Mouse (Mus musculus) lung, postnatal 10 days (tissue): ENCODE measurements at regions not wholly inside any gene's neighbourhood (a gene's known extent, or its start where the extent isn't known, plus 50 kb on each side); places are given as distances from the start of the nearest gene placed in this dataset.

ENCODE experiments used
- DNase-seq: peaks from one replicate; pipeline ENCODE4 v3.0.0; 2021

GRCm38 (mm10) chr19:6684921-6685320, 142.1 kb upstream of the Slc22a12 start:
- no peak for DNase-seq

DNA sequence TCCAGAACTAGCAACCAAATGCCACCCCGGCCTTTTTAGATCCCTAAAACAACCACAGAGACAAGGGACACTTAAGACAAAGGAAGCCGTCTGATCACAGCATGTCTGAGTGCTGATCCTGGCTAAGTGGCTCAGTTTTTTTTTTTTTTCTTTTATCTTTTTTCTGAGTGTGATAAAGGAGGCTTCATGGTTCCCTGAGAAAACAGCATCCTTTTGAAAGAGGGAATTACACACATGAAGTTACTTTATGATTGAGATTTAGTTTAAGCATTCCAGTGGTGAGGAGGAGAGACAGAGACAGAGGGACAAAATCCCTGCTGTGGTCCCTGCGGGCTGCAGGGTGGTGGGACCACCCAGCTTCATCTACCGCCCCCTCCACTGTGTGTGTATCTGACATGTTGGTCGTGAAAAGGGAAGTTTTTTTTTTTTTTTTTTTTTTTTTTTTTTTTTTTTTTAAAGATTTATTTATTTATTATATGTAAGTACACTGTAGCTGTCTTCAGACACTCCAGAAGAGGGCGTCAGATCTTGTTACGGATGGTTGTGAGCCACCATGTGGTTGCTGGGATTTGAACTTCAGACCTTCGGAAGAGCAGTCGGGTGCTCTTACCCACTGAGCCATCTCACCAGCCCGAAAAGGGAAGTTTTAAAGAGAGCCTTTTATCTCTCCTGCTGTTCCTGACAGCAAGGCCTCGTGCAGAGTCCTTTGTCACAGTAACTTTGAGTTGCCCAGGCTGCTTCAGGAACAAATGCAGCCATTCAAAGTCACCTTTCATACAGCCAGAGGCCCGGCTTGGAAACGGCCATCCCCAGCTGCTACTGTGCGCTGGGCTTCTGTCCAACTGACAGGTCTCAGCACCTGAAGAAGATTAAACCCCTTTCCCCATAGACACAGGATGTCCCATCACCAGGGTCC, 136.8 kb upstream of the Slc22a12 start:
- DNase-seq: no peak

GRCm38 (mm10) chr19:6677511-6677910, 134.7 kb upstream of the Slc22a12 start:
- no peak for DNase-seq

DNA sequence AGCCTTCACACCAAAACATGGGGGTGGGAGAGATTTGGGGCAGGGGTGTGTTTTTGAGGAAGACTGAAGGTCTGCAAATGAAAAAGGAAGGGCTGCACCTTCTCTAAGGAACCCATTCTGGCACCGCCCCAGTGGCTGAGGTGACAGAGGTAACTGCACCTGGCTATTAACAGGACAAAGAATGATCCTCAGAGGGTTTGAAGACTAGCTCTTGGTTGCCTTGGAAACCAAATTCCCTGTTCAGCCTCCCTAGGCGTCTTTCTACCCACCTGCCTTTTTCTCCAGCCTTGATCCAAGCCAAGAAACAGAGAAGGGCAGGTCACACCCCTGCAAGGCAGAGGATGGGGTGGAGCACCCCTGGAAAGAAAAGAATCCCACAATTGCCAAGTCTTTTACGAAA, 132.8 kb upstream of the Slc22a12 start:
- DNase-seq: no peak

- no peak for DNase-seq
Observed at GRCm38 (mm10) chr19:6671696-6672095, 128.9 kb upstream of the Slc22a12 start.

DNA sequence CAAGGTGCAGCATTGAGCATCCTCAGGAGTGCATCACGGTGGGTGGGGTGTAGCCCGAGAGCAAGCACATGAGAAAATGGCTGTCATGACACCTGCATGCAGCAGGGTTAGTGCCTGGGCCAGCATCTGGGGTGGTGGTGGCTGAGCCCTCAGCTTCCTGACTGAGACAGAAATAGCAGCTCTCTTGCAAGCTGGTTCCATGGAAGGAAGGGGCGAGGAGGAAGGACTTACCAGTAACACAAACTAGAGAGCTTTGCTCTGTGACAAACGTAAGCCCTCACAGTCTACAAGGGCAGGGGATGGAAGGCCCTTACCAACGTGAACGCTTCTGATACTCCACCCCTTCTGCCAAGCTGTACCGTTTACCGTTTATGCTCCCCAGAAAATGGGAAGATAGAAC, 127.0 kb upstream of the Slc22a12 start:
- DNase-seq: no peak

DNA sequence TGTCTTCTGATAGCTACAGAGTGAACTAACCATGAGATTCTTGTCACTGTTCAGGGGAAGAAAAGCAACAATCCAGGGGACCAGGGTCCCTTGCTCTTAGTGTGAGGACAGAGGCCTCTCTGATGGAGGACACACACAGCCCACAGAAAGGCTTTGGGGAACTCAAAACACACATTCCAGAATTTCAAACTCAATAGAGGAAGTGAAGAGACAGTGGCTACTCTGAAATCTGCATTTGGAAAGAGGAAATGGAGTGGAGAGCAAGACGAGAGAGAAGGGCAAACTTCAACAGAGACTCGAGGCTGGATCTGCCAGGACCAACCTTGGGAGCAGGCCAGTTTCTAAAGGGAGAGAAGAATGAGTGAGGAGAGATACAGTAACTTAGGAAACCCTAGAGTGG, 125.7 kb upstream of the Slc22a12 start:
- DNase-seq: no peak

DNA sequence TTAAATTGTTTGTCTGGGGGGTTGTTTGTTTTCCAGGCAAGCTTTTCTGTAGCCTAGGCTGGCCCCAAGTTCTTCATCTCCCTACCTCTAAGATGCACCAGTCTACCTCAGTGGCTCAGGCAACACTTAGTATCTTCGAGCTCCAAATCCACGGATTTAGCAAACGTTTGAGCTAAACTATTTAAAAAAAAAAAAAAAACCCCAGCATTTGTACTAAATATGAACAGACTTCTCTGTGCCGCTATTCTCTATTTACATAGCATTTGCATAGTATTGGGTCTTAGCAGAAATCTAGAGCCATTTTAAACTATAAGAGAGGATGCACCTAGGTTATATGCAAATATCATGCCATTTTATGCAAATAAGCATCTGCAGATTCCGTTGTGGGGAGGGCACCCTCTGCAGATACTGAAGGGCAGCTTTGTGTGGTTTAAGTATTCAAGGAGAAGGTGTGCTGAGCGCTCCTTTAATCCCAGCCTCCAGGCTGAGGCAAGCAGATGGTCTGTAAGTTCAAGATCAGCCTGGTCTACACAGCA, 123.4 kb upstream of the Slc22a12 start:
- DNase-seq: no peak

GRCm38 (mm10) chr19:6665264-6666054, 122.6 kb upstream of the Slc22a12 start:
- no peak for DNase-seq

DNA sequence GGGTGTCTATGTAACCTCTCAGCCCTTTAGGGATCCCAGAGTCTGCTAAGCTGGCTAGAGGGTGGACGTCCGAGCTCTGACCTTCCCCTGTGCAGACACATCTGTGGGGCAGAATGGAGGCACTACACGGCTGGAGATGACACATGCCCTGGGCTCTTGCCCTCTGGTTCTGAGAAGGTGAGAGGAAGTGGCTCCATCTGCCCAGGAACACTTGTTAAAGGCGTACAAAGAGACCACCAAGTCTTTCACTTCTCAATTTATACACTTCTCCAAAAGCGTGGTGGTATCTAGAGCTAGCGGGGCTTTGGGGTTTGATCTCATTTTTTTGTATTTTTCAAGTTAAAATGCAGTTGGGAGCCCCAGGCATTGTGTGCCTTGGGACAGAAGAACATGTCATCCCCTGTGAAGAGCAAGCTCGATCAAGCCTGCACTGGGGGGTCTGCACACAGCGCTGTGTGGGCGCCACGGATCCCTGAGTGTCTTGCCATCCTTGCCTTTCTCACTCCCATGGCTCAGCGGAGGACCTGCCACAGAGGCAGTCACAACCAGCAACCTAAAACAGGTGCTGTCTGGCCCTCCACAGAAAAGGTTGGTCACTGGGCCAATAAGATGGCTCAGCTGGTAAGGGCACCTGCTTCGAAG, 121.6 kb upstream of the Slc22a12 start:
- DNase-seq: no peak

GRCm38 (mm10) chr19:6663391-6663790, 120.6 kb upstream of the Slc22a12 start:
- DNase-seq: peak; percentile 87

DNA sequence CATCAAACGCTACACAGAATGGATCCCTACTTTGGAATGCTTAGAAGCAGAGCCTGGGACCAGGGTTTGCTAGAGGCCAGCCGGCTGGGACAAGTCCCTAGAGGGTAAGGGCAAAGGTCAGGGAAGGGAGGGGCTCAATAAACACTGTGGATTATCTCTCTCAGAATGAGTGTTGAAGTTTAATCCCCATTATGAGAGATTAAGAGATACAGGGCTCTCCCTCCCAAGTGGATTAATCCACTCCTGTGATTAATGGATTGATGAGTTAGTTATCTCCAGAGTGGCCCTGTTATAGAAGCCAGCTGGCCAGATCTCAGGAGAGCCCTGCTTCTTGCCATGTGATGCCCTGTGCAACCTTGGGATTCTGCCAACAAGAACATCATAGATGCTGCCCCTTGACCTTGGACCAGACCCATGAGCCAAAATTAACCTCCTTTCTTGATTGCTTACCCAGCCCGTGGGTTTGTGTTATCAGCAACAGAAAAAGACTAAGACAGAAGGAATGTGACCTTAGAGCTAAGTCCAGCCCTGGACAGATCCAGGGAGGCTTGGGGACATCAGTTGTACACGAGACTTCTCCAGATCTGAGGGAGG, 119.6 kb upstream of the Slc22a12 start:
- DNase-seq: no peak

- no peak for DNase-seq
Observed at GRCm38 (mm10) chr19:6661508-6661871, 118.7 kb upstream of the Slc22a12 start.

DNA sequence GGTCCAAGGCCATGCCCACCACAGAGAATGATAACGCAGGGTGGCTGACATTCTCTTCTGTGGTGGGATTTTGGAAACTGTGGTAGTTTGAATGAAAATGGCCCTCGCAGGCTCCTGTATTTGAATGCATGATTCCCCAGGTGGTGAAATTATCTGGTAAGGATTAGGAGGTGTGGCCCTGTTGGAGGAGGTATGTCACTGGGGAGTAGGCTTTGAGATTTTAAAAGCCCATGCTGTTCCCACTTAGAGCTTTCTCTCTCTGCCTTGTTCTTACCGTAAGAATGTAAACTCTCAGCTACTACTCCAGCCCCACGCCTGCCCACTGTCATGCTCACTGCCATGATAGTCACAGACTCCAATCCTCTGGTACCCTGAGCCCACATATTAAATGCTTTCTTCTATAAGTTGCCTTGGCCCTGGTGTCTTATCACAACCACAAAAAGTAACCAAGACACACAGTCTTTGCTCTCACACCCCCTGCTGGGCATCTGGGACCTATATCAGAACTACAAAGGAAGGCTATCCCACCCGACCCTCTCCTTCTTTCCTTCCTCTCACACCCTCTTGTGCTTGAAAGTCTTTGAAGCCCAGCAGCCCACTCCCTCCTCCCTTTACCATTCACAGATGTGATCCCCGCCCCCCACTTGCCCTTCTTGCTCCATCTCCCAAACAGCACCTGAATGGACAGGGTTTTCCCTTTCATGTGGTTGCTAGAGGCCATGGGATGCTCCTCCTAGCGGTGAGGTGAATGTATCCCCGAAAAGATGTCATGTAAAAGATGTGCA, 118.1 kb upstream of the Slc22a12 start:
- no peak for DNase-seq

GRCm38 (mm10) chr19:6660157-6660556, 117.3 kb upstream of the Slc22a12 start:
- DNase-seq: no peak

- DNase-seq: no peak
Observed at GRCm38 (mm10) chr19:6654550-6654949, 111.7 kb upstream of the Slc22a12 start.

DNA sequence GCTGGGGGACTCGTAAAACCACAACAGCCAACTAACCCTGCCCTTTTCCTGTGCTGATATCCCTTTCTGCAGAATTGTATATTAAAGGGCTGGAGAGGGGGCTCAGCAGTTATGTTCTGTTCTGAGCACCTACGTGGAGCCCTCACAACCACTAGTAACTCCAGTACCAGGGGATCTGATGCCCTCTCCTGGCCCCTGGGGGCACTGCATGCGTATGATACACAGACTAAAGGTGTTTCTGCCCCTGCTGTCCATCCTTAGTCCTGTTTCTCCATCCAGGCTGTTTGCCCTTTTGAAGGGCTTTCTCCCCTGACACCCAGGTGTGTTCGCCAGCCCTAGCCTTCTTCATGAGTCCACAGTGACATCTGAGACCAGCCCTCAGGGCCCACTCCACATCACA, 109.9 kb upstream of the Slc22a12 start:
- no peak for DNase-seq

DNA sequence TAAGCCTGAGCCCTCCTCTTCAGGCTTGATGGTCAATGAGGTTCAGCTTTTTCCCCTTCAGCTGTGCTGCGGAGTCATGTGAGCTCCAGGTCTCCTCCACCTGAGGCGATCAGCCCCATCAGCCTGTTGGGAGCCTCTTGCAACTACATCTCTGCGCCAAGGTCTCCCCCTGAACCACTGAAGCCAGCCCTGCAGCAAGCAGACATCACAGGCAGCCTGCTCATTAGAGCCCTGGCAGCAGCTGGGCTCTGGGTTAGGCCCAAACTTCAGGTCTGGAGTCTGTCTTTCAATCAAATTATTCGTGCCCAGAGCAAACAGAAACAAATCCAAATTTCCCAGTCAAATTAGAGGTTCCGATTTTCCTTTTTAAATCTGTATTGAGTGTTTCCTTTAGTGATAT, 108.4 kb upstream of the Slc22a12 start:
- DNase-seq: no peak

DNA sequence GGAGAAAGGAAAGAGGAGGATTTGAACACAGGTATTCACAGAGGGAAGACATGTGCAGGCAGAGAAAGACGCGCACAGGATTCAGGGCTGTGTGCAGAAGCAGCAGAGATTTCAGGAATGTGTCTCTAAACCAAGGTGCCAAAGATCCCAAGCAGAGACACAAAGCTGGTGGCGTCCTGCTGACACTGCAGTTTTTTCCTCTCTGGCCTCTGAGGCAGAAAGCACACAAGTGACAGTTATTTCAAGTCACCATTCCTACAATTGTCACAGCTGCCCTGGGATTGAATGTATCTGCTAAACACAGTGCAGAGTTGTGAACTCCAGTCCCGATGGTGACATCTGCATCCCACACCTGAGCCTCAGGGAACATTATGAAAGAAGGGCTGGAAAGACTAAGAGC, 107.1 kb upstream of the Slc22a12 start:
- DNase-seq: no peak

- no peak for DNase-seq
Observed at GRCm38 (mm10) chr19:6647686-6648085, 104.9 kb upstream of the Slc22a12 start.

GRCm38 (mm10) chr19:6647216-6647615, 104.4 kb upstream of the Slc22a12 start:
- no peak for DNase-seq

- DNase-seq: no peak
Observed at GRCm38 (mm10) chr19:6645912-6646311, 103.1 kb upstream of the Slc22a12 start.
